Mouse (Mus musculus) monocyte, adult 5-6 weeks (primary cell): ENCODE results near the gene Rbfox3. TPM values are rescaled to one million over a fixed set of nuclear protein-coding genes. Genes with fewer than 3 reads are reported as not detected.

Source experiments
- ATAC-seq: fragments of 153-309, 156-312 bp; replicated peaks from 2 replicates; pipeline ENCODE4 v1.8.0; 2017; ENCODE audit warnings: mild to moderate bottlenecking; ENCODE audit not compliant: low TSS enrichment, insufficient number of reproducible peaks, severe bottlenecking, poor library complexity, low FRiP score
- total RNA-seq: library from RNA; stranded (forward); fragments of 200-1000, 200-491, 200-594 nt; gene quantifications from 3 replicates; pipeline ENCODE4 v1.2.3, GENCODE M21; 2017

Rbfox3 gene
- total RNA-seq, 1 experiment from 2014 or later, result not detected

GRCm38 (mm10) chr11:118605570-118605969, 305.8 kb downstream of the Rbfox3 start:
- ATAC-seq, result no peak

- no peak for ATAC-seq
Measured at GRCm38 (mm10) chr11:118604206-118604605, 307.2 kb downstream of the Rbfox3 start.

GRCm38 (mm10) chr11:118603126-118603525, 308.3 kb downstream of the Rbfox3 start:
- no peak for ATAC-seq

GRCm38 (mm10) chr11:118601484-118601883, 309.9 kb downstream of the Rbfox3 start:
- no peak for ATAC-seq

- no peak for ATAC-seq
Measured at GRCm38 (mm10) chr11:118600168-118600567, 311.2 kb downstream of the Rbfox3 start.

GRCm38 (mm10) chr11:118598726-118599125, 312.7 kb downstream of the Rbfox3 start:
- no peak for ATAC-seq

- ATAC-seq, result no peak
Measured at GRCm38 (mm10) chr11:118584826-118585225, 326.6 kb downstream of the Rbfox3 start.

GRCm38 (mm10) chr11:118583989-118584388, 327.4 kb downstream of the Rbfox3 start:
- no peak for ATAC-seq

- no peak for ATAC-seq
Measured at GRCm38 (mm10) chr11:118583573-118583972, 327.8 kb downstream of the Rbfox3 start.

- ATAC-seq, result no peak
Measured at GRCm38 (mm10) chr11:118581019-118581418, 330.4 kb downstream of the Rbfox3 start.

- no peak for ATAC-seq
Measured at GRCm38 (mm10) chr11:118579622-118580021, 331.8 kb downstream of the Rbfox3 start.

GRCm38 (mm10) chr11:118577271-118577670, 334.1 kb downstream of the Rbfox3 start:
- no peak for ATAC-seq

- ATAC-seq, result no peak
Measured at GRCm38 (mm10) chr11:118576611-118577010, 334.8 kb downstream of the Rbfox3 start.

GRCm38 (mm10) chr11:118574418-118574817, 337.0 kb downstream of the Rbfox3 start:
- ATAC-seq, result no peak

- no peak for ATAC-seq
Measured at GRCm38 (mm10) chr11:118573569-118573968, 337.8 kb downstream of the Rbfox3 start.

GRCm38 (mm10) chr11:118573000-118573399, 338.4 kb downstream of the Rbfox3 start:
- ATAC-seq, result no peak

- ATAC-seq, result no peak
Measured at GRCm38 (mm10) chr11:118570164-118570563, 341.2 kb downstream of the Rbfox3 start.

- ATAC-seq, result no peak
Measured at GRCm38 (mm10) chr11:118569571-118570062, 341.8 kb downstream of the Rbfox3 start.

GRCm38 (mm10) chr11:118563877-118564276, 347.5 kb downstream of the Rbfox3 start:
- no peak for ATAC-seq

GRCm38 (mm10) chr11:118562847-118563246, 348.6 kb downstream of the Rbfox3 start:
- ATAC-seq, result no peak

- no peak for ATAC-seq
Measured at GRCm38 (mm10) chr11:118558193-118558592, 353.2 kb downstream of the Rbfox3 start.
